Mouse (Mus musculus) spleen, adult 18-20 months (tissue): Measurements from ENCODE around the gene Fnbp1.

Experiments
- DNase-seq, 2 experiments: peaks; one replicate each; pipeline ENCODE4 v3.0.0; 2022; ENCODE audit warnings: mixed read lengths in 2 of 2

Gene Fnbp1

DNA sequence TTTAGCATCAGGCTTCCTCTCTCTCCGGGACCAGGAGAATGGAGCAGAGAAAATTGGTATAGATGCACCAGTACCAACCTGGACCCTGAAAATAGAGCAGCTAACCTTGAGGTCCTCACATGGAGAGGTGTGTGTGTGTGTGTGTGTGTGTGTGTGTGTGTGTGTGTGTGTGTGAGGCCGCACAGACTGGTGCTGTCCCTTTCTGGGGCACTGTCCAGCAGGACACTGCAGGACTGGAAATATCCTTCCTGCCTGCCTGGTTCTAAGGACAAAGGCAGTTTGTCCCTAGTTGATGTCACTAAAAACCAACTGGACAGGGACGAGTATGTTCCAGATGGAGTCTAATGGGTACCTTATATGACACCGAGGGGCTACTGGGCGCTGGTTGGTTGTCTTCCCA, 117.9 kb downstream of the Fnbp1 start:
- DNase-seq: no peak

- DNase-seq: no peak
Observed at GRCm38 (mm10) chr2:31020202-31020601, 121.6 kb downstream of the Fnbp1 start.

DNA sequence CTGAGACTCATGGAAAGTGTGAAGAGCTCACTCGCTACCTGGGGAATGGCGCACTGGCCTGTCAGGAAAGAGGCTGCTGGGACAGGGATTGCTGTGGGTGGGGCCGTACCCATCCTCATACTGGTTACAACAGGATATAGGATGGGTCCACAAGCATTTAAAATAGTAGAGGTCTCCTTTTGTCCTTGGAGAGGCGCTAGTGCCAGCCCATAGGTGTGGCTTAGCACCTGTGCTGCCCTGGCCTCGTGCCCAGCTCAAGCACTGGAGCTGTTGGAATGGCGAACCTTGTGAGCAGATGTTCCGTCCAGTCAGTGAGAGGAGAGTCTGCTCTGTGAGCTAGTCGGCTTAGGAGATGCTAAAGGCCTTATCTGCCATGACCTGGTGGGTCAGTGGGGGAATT, 122.8 kb downstream of the Fnbp1 start:
- DNase-seq: no peak

DNA sequence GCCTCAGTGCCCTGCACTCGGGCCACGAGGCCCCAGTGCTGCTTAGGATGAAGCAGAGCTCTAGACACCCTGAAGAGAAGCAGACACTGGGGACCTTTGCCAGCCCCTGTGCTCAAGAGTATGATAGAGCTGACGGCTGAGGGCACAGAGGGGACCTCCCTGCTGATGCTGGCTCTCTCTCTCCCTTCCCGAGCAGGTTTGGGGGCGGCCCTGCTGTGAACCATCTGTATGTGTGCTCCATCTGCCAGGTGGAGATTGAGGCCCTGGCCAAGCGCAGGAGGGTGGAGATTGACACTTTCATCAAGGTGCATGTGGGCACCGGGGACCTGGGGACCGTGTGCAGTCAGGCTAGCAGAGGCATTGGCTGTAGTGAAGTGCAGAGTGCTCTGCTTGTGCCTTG, 123.3 kb downstream of the Fnbp1 start:
- no peak for DNase-seq

DNA sequence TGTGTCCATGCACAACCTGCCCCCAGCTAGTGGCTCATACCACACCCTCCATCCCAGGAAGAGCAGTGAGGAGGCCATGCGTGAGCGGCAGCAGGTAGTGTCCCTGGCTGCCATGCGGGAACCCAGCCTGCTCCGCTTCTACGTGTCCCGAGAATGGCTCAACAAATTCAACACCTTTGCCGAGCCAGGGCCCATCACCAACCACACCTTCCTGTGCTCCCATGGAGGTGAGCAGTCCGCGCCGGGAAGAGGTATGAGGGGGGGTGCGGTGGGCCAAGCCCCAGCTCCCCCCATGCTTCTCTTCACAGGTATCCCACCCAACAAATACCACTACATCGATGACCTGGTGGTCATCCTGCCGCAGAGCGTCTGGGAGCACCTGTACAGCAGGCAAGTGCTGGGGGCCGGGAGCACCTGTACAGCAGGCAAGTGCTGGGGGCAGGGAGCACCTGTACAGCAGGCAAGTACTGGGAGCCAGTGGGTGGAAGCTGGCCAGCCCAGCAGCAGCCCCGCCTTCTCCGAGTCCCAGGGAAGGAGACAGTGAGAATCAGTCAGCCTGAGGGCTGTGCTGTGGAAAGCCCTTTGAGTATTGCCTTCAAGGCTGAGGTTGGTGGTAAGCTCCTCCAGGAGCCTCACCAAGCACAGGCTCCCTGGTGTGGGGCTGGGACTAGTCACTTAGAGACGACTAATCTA, 124.0 kb downstream of the Fnbp1 start:
- no peak for DNase-seq

- no peak for DNase-seq
Observed at GRCm38 (mm10) chr2:31013371-31014120, 128.3 kb downstream of the Fnbp1 start.

DNA sequence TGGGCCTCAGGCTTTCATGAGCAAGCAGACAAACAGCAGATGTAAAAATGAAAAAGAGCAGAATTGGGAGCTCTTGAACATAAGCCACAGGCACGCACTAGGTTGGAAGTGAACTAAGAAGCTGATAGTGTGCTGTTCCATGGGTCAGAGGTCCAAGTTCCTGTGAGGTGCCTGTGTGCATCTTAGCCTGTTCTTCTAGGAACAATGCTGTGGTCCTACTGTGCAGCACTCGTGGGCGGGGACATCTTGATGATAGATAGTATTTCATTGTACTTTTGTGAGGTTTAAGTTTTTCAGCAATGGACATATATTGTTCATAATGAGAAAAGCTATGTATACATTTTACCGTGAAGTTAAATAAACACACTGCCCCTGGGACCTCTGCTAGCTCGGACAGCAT, 134.6 kb downstream of the Fnbp1 start:
- DNase-seq: no peak

DNA sequence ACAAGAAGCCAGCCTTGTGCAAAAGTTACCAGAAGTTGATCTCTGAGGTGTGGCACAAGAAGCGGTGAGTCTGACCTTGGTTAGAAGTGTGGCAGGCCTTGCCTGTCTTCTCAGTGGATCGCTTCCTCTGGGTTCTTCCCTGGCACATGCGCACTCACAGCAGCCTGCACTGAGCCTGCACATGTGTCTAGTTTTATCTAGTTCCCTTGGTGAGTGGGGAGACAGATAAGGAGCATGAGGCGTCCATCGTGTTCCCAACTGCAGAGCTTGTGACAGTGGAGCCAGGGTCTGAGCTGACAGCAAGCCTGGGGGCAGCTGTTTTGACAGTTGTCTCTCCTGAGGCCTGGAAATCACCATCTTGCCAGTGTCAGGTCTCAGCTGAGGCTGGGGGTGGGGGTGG, 135.4 kb downstream of the Fnbp1 start:
- DNase-seq: no peak

DNA sequence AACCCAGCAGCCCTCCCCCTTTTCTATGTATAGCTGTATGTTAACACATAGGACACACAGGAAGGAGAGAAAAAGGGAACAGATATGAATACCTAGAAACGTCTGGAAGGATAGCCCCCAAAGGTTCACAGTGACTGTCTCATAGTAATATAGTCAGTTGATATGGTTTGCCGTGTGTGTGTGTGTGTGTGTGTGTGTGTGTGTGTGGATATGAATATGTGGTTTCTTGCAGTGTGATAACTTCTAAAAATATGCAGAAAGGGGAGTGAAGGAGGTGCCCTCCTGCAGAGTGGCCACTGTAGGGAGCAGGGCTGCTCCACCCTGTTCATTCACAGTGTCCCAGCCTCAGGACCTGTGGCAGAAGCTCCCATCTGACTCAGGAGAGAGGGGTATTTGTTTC, 136.4 kb downstream of the Fnbp1 start:
- DNase-seq: no peak

GRCm38 (mm10) chr2:31002857-31003256, 139.0 kb downstream of the Fnbp1 start:
- DNase-seq: no peak

- DNase-seq: no peak
Observed at GRCm38 (mm10) chr2:30998443-30999260, 143.2 kb downstream of the Fnbp1 start.

GRCm38 (mm10) chr2:30995432-30995996, 146.3 kb downstream of the Fnbp1 start:
- DNase-seq: no peak

DNA sequence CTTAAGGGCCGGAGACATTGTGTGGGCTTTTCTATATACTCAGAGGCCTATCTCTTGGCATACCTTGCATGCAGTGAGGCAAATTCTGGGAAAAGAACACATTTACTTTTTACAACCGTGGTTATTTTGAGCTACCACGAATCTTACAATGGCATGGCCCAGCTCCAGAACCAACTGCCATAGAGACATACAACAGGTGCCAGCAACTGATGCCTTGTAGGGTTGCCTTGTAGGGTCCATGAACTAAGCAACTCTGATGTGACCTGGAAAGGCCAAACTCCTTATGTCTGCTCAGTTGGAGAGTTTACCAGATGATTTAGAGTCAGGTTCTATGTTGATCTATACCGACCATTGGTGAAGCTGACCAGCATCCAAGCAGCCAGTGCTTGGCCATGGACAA, 147.0 kb downstream of the Fnbp1 start:
- DNase-seq: no peak

- no peak for DNase-seq
Observed at GRCm38 (mm10) chr2:30990221-30990620, 151.6 kb downstream of the Fnbp1 start.

GRCm38 (mm10) chr2:30985111-30986020, 156.4 kb downstream of the Fnbp1 start:
- DNase-seq: peak in 1 of 2 experiments; percentile 23

DNA sequence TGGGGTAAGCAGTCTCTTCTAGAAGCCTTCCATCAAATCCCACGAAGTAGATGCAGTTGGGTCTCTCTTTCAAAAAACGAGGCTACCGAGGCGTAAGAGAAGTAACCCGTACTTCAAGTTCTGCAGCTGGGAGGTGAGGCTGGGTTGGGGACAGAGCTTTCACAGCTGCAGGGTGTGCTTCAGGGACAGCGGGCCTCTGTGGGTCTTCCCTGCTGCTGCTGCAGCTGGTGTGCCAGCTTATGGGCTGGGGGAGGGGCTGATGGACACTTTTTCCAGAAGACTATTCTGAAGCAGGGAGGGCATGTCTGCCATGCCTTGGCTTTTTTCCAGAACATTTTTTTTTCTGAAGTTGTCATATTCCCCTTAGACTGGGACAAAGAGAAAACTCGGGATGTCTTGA, 158.8 kb downstream of the Fnbp1 start:
- DNase-seq: no peak

DNA sequence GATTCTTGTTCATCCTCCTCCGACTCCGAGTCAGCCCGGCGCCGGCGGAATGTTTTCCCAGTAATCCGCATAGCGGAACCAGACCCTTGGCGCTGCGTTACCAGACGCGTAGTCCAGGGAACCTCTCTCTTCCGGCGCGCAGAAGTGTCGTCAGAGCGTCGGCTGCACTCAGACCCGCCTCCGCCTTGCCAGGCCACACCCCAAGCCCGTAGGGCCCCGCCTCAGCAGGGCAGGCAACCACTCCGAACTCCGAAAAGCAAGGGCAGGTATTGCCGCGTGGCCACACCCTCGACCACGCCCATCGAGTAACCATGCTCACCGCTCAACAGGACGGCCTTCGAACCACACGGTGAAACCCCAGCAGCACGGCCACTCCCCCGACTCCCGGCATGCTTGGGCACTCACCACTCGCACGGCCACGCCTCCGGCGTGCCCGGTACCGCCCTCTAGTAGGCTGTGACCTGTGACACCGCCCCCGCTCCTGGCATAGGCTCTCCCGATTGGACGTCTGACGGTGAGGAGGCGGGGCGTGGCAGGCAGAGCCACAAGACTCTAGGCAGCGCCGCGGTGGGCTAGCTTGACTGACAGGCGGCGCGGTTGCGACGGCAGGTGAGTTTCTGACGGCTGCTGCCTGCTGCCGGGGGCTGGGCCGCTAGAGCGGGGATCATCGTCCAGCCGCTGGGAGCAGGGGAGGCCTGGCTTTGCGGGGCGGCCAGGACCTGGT, 159.9 kb downstream of the Fnbp1 start, which contains the start of the genes BC005624 and Usp20:
Gene BC005624, minus strand, starts transcription at position 412 of the 724 bp plus-strand sequence.
Gene Usp20, plus strand, starts transcription at position 490 of the 724 bp plus-strand sequence.
- DNase-seq: peak; percentile 98 to 100
